Mouse (Mus musculus): ENCODE data around the gene Fbxl7. TPM values are rescaled to one million over a fixed set of nuclear protein-coding genes. Genes with fewer than 3 reads are reported as not detected.

Gene Fbxl7
- polyA plus RNA-seq, 1 experiment from 2014 or later = 20.5 TPM

DNA sequence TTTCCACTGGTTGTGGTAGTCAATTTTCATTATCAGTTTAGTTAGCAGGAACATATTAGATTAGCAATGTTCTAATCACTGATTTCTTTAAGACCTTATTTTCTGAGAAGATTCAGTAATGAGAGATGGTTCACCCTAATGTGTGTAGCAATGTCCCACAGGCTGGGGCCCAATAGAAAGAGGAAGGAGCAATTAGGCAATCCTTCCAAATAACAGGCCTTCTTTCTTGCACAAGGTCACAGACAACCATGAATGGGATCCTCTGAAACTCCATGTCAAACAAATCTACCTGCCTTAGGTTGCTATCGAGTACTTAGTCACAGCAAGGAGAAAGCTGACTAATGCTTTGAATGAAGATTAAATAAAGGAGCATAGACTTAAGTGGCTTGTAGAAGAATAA is 316.9 kb downstream of the Fbxl7 start:
- DNase-seq (ENCODE audit: low spot score) (no peak), ATAC-seq (ENCODE audit: low FRiP score) (no peak)
- no peak overlapping the region for H3K27ac ChIP-seq (ENCODE audit: low read depth, low read length)
- no peak overlapping the region for H3K4me2 ChIP-seq (replicated peaks; ENCODE audit: low read depth, low read length)
- H3K9ac ChIP-seq (ENCODE audit: low read depth, low read length) = no peak overlapping the region
- no peaks in the 10 kb centered on the region for H3K4me1 ChIP-seq (replicated peaks; ENCODE audit: control insufficient read depth, insufficient read depth, low read length)
- no peaks in the 10 kb centered on the region for H3K36me3 ChIP-seq (ENCODE audit: control insufficient read depth, insufficient read depth, low read length)
- no peak overlapping the region for H3K4me3 ChIP-seq (ENCODE audit: low read depth, low read length)
- H3K9me3 ChIP-seq (ENCODE audit: control insufficient read depth, low read length) = no peaks in the 10 kb centered on the region
- 84% methylated on average over 1 of the region's 1 CpGs for WGBS
- H3K27me3 ChIP-seq (ENCODE audit: control insufficient read depth, insufficient read depth, low read length) = no peaks in the 10 kb centered on the region

DNA sequence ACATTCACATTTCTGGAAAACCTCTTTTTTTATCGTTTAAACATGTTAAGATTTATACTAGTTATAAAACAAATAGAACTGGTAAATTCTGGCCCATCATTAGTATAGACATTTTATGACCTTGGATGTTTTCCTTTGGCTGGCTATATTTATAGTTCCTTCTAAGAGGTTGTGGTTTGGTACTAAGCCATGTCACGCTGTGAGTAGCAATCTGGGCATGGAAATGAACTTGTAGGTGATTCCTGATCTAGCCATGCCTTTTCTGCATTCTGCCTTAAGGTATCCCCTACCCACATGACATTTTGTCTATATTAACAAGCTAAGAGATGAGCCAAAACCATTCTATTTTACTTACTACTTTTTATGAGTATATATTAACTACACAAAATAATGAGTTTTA is 329.3 kb downstream of the Fbxl7 start:
- Histone ChIP-seq H3K27me3 (ENCODE audit: control insufficient read depth, insufficient read depth, low read length) (no peaks in the 10 kb centered on the region), H3K36me3 (ENCODE audit: control insufficient read depth, insufficient read depth, low read length) (no peaks in the 10 kb centered on the region), H3K4me2 (replicated peaks; ENCODE audit: low read depth, low read length) (no peak overlapping the region), H3K4me1 (replicated peaks; ENCODE audit: control insufficient read depth, insufficient read depth, low read length) (no peaks in the 10 kb centered on the region), H3K9me3 (ENCODE audit: control insufficient read depth, low read length) (no peaks in the 10 kb centered on the region), H3K4me3 (ENCODE audit: low read depth, low read length) (no peak overlapping the region), H3K9ac (ENCODE audit: low read depth, low read length) (no peak overlapping the region), H3K27ac (ENCODE audit: low read depth, low read length) (no peak overlapping the region)
- DNase-seq (ENCODE audit: low spot score) (no peak), ATAC-seq (ENCODE audit: low FRiP score) (no peak)
- 89% methylated on average over 2 of the region's 2 CpGs for WGBS

DNA sequence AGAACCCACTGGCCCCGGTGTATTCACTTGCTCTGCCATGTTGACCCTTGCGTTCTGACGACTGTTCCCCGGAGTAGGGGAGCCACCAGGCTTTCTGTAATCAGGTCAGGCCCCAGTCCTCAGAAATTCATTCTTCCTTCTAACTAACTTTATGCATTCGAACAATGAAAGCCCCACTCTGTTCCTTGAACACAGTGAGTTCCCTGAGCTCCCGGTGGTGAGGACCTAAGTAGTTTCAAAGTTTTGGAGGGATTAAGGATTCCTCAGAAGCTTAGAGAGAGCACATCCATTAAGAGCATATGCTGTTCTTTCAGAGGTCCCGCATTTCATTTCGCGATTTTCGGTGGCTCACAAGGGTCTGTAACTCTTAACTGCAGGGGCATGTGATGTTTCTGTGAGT is 341.8 kb downstream of the Fbxl7 start:
- H3K4me3 ChIP-seq (ENCODE audit: low read depth, low read length) = no peak overlapping the region
- H3K27ac ChIP-seq (ENCODE audit: low read depth, low read length) = no peak overlapping the region
- no peak overlapping the region for H3K9ac ChIP-seq (ENCODE audit: low read depth, low read length)
- H3K9me3 ChIP-seq (ENCODE audit: control insufficient read depth, low read length) = no peaks in the 10 kb centered on the region
- 69% methylated on average over 10 of the region's 10 CpGs for WGBS
- no peaks in the 10 kb centered on the region for H3K36me3 ChIP-seq (ENCODE audit: control insufficient read depth, insufficient read depth, low read length)
- ATAC-seq (ENCODE audit: low FRiP score) (no peak), DNase-seq (ENCODE audit: low spot score) (no peak)
- no peaks in the 10 kb centered on the region for H3K4me1 ChIP-seq (replicated peaks; ENCODE audit: control insufficient read depth, insufficient read depth, low read length)
- no peaks in the 10 kb centered on the region for H3K27me3 ChIP-seq (ENCODE audit: control insufficient read depth, insufficient read depth, low read length)
- H3K4me2 ChIP-seq (replicated peaks; ENCODE audit: low read depth, low read length) = no peak overlapping the region

DNA sequence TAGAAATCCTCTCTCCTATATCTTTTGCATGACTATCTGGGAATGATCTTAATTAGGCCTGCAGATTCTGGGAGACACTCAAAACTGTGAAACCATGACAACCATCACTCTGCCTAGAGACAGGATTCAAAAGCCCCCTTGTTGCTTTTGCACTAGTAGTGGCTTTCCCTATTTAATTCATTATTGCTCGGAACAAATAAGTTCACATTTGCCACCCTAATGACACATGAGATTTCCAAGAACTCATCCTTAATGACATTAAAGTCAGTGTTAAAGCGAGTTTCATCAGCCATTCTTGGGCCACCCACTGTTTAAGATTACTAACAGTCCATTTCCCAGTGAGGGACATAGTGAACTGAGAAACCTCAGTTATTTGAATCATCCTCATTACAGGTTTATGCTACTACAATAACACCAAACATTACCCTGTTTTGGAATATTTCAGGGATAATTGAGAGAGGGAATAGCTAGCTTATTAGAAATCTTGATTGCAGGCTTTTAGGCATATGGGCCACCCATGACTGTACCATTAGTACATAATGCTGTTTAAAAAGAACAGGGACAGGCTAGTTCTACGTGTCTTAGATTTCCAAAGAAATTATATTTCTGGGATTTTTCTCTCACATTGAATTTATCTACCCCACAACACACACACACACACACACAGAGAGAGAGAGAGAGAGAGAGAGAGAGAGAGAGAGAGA is 361.2 kb downstream of the Fbxl7 start:
- Histone ChIP-seq H3K4me1 (replicated peaks; ENCODE audit: control insufficient read depth, insufficient read depth, low read length) (no peaks in the 10 kb centered on the region), H3K27me3 (ENCODE audit: control insufficient read depth, insufficient read depth, low read length) (no peaks in the 10 kb centered on the region), H3K9me3 (ENCODE audit: control insufficient read depth, low read length) (no peaks in the 10 kb centered on the region), H3K4me2 (replicated peaks; ENCODE audit: low read depth, low read length) (no peak overlapping the region), H3K27ac (ENCODE audit: low read depth, low read length) (no peak overlapping the region), H3K4me3 (ENCODE audit: low read depth, low read length) (no peak overlapping the region), H3K9ac (ENCODE audit: low read depth, low read length) (no peak overlapping the region), H3K36me3 (ENCODE audit: control insufficient read depth, insufficient read depth, low read length) (no peaks in the 10 kb centered on the region)
- no peak for DNase-seq (ENCODE audit: low spot score)
- 73% methylated on average over 3 of the region's 3 CpGs for WGBS
- ATAC-seq (ENCODE audit: low FRiP score) = no peak

DNA sequence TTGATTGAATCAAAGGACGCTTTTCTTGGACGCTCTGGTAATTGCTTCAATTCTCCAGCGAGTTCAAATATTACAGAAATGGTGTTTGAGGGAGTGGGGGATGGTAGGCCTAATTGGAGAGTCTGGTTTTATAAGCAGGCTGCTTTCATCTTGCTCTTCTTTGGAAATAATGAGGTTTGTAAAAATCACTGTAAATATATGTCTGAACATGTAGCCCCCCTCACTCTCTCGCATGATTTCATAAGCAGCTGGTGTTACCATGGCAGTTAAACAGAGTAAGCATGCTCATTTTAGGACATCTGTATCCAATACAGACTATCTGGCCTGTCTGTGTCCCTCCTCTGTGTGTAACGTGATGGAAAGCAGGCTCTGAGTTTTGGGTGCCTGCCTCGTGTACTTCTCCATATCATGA is 376.2 kb downstream of the Fbxl7 start:
- Histone ChIP-seq H3K27ac (ENCODE audit: low read depth, low read length) (no peak overlapping the region), H3K4me3 (ENCODE audit: low read depth, low read length) (no peak overlapping the region), H3K27me3 (ENCODE audit: control insufficient read depth, insufficient read depth, low read length) (no peaks in the 10 kb centered on the region), H3K9ac (ENCODE audit: low read depth, low read length) (no peak overlapping the region), H3K36me3 (ENCODE audit: control insufficient read depth, insufficient read depth, low read length) (no peaks in the 10 kb centered on the region), H3K9me3 (ENCODE audit: control insufficient read depth, low read length) (no peaks in the 10 kb centered on the region), H3K4me2 (replicated peaks; ENCODE audit: low read depth, low read length) (no peak overlapping the region), H3K4me1 (replicated peaks; ENCODE audit: control insufficient read depth, insufficient read depth, low read length) (no peaks in the 10 kb centered on the region)
- WGBS = 77% methylated on average over 6 of the region's 6 CpGs
- ATAC-seq (ENCODE audit: low FRiP score) (no peak), DNase-seq (ENCODE audit: low spot score) (no peak)

DNA sequence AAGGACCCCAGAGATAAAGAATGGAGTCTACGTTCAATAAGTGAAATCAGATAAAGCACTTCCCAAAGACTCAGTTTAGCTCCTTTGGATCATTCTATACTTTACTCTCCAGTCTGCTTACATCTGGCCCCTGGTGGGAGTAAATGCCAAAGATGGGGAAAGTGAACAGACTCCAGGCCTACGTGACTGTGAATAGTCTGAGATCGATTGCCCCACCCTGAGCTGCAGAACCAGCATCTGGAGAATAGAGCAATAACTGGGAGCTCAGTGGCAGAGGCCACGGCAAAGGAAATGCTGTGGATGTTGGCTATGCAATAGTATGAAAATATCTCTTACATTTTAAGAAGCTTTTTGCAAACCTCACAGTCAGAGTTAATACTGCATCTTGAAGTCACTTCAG is 394.4 kb downstream of the Fbxl7 start:
- Histone ChIP-seq H3K36me3 (ENCODE audit: control insufficient read depth, insufficient read depth, low read length) (no peaks in the 10 kb centered on the region), H3K9me3 (ENCODE audit: control insufficient read depth, low read length) (no peaks in the 10 kb centered on the region), H3K4me3 (ENCODE audit: low read depth, low read length) (no peak overlapping the region), H3K9ac (ENCODE audit: low read depth, low read length) (no peak overlapping the region), H3K4me1 (replicated peaks; ENCODE audit: control insufficient read depth, insufficient read depth, low read length) (no peaks in the 10 kb centered on the region), H3K27ac (ENCODE audit: low read depth, low read length) (no peak overlapping the region), H3K4me2 (replicated peaks; ENCODE audit: low read depth, low read length) (no peak overlapping the region), H3K27me3 (ENCODE audit: control insufficient read depth, insufficient read depth, low read length) (no peaks in the 10 kb centered on the region)
- 81% methylated on average over 4 of the region's 4 CpGs for WGBS
- ATAC-seq (ENCODE audit: low FRiP score) (no peak), DNase-seq (ENCODE audit: low spot score) (no peak)

Measured in hindbrain, embryonic 11.5 days (tissue).